Mouse (Mus musculus) hindbrain, embryonic 14.5 days (tissue): ENCODE measurements around the gene Ano3. TPM values are rescaled to one million over a fixed set of nuclear protein-coding genes. Genes with fewer than 3 reads are reported as not detected.

Experiments used
- ATAC-seq: fragments of 200-750 bp; cut with Nextera tagmentation; 2 replicates; pipeline ENCODE4 v1.8.0; 2017; ENCODE audit warnings: moderate number of reproducible peaks, mild to moderate bottlenecking, moderate TSS enrichment, moderate library complexity; ENCODE audit not compliant: low FRiP score
- DNase-seq: peaks from one replicate; pipeline ENCODE4 v3.0.0-alpha.2; 2015; ENCODE audit warnings: low spot score
- H3K27ac ChIP-seq: fragments of 300-500 bp; sonication (generic); 2 replicates; pipeline ENCODE4 v1.5.1; 2014; ENCODE audit warnings: mild to moderate bottlenecking, moderate library complexity
- H3K27me3 ChIP-seq: fragments of 300-500 bp; sonication (generic); 2 replicates; pipeline ENCODE4 v1.6.1; 2014; ENCODE audit warnings: mild to moderate bottlenecking, low read length, mixed read lengths; ENCODE audit not compliant: control insufficient read depth, insufficient read depth
- H3K36me3 ChIP-seq: fragments of 300-500 bp; sonication (generic); replicated peaks from 2 replicates; pipeline ENCODE4 v1.6.1; 2014; ENCODE audit not compliant: control insufficient read depth, insufficient read depth
- H3K4me1 ChIP-seq: fragments of 300-500 bp; sonication (generic); replicated peaks from 2 replicates; pipeline ENCODE4 v1.6.1; 2014; ENCODE audit warnings: antibody characterized with exemption, low read length, mixed read lengths; ENCODE audit not compliant: control insufficient read depth, insufficient read depth
- H3K4me2 ChIP-seq: fragments of 300-500 bp; sonication (generic); replicated peaks from 2 replicates; pipeline ENCODE4 v1.6.1; 2014; ENCODE audit warnings: mild to moderate bottlenecking, moderate library complexity
- H3K4me3 ChIP-seq: fragments of 300-500 bp; sonication (generic); replicated peaks from 2 replicates; pipeline ENCODE4 v1.5.1; 2014; ENCODE audit warnings: mild to moderate bottlenecking, low read length
- H3K9ac ChIP-seq: fragments of 300-500 bp; sonication (generic); 2 replicates; pipeline ENCODE4 v1.6.1; 2014
- H3K9me3 ChIP-seq: fragments of 300-500 bp; sonication (generic); 2 replicates; pipeline ENCODE4 v1.6.1; 2016; ENCODE audit warnings: low read length; ENCODE audit not compliant: control insufficient read depth
- WGBS: fragments of 180-500 bp; shearing (Covaris S2); extraction: QIAGEN DNeasy Blood & Tissue Kit; methylation state at CpG from one replicate; pipeline ENCODE4 v1.1.7; 2014; 5-methylcytosine and 5-hydroxymethylcytosine counted together
- polyA plus RNA-seq: library from polyadenylated mRNA; unstranded; fragments of >200 nt; fragmentation: Nextera tagmentation; extraction: Ambion mirVana; gene quantifications from 2 replicates; pipeline ENCODE4 v1.2.1, GENCODE M21; 2014

Gene Ano3
- polyA plus RNA-seq, 1 experiment from 2014 or later, result 0.79 TPM

DNA sequence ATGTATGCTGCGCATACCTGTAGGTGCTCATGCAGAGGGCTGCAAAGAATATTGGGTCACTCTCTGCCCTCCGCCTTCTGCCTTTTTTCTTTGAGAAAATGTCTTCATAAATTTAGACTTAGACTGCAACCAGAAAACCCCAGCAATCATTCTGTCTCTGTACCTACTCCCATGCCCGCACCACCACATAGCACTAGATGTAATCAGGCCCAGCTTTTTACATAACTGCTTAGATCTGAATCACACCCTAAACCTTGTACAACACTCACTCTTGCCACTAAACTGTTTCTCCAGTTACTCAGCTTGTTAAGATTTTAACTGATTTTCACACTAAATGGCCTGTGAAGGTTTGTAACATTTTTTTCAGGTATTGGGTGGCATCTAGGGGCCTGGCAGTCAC is 241.3 kb downstream of the Ano3 start:
- Histone ChIP-seq H3K36me3 (no peaks in the 10 kb centered on the region), H3K27ac (no peak overlapping the region), H3K4me3 (no peak overlapping the region), H3K27me3 (no peaks in the 10 kb centered on the region), H3K9ac (no peak overlapping the region), H3K9me3 (no peaks in the 10 kb centered on the region), H3K4me2 (no peak overlapping the region), H3K4me1 (no peaks in the 10 kb centered on the region)
- ATAC-seq (no peak), DNase-seq (no peak)
- 98% methylated on average over 3 of the region's 3 CpGs for WGBS

DNA sequence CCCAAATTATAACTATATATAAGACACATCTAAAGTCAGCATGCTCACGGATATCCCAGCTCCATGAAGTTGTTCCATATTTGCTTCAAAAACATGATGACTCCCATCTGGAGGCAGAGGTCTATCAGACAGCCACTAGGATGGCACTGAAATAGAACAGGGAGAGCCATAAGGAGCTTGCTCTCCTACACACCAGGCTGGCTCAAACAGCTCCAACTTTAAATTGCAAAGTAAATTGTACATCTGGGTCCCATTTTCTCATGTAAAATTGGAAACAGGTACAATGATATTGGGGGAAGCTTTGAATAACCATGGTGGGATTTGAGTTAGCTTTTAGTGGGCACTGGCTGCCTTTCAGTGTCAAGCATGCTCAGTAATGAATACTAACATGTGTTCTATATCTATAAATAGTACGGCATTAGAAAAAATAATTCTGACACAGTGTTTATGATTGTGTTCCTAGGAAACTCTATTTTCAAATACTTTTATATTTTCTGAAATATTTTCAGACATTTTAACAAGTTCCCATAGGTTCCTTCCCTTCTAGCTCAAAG is 279.6 kb downstream of the Ano3 start:
- ATAC-seq (no peak), DNase-seq (no peak)
- Histone ChIP-seq H3K4me2 (no peak overlapping the region), H3K27me3 (no peaks in the 10 kb centered on the region), H3K4me1 (no peaks in the 10 kb centered on the region), H3K9me3 (no peaks in the 10 kb centered on the region), H3K36me3 (no peaks in the 10 kb centered on the region), H3K27ac (no peak overlapping the region), H3K9ac (no peak overlapping the region), H3K4me3 (no peak overlapping the region)
- WGBS, result 87% methylated on average over 2 of the region's 2 CpGs

DNA sequence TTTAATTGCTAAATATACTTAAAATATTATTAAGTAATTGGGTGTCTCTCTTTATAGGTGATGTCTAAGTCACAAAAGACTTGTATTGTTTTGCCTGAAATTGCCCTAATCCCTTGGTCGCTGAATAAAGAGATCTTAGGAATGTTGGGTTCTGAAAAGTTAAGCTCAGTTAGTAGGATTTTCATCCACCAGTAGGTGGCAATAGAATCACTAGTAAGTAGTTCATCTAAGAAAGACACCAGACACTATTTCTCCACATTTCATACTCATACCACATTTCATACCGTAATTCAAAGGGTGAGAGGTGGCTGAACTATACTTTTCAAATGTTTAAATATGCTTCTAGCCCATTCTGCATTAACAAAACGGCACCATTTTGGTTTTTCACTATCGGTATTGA is 287.4 kb downstream of the Ano3 start:
- no peaks in the 10 kb centered on the region for H3K9me3 ChIP-seq
- H3K4me3 ChIP-seq, result no peak overlapping the region
- H3K27ac ChIP-seq, result no peak overlapping the region
- ATAC-seq, result no peak
- no peaks in the 10 kb centered on the region for H3K4me1 ChIP-seq
- DNase-seq, result peak; percentile 81
- H3K27me3 ChIP-seq, result no peaks in the 10 kb centered on the region
- no peak overlapping the region for H3K9ac ChIP-seq
- 46% methylated on average over 4 of the region's 4 CpGs for WGBS
- H3K36me3 ChIP-seq, result no peaks in the 10 kb centered on the region
- H3K4me2 ChIP-seq, result no peak overlapping the region

DNA sequence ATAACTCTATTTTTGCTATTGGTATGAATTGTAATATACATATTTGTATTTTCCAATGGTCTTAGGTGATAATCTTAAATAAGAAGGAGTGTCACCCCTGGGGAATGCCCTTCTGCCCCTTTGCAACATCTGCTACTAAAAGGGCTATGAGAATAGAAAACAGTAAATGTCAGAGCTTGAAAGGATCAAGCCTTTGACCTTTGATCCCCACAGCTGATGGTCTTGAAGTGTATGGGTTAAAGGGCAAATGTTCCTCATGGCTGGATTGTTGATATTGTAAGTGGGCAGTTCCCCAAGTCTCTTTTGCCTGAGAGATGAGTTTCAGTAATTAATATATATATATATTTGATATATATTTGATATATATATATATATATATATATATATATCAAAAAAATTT is 305.9 kb downstream of the Ano3 start:
- DNase-seq (no peak), ATAC-seq (no peak)
- Histone ChIP-seq H3K4me3 (no peak overlapping the region), H3K27ac (no peak overlapping the region), H3K9ac (no peak overlapping the region), H3K4me2 (no peak overlapping the region), H3K4me1 (no peaks in the 10 kb centered on the region), H3K36me3 (no peaks in the 10 kb centered on the region), H3K27me3 (no peaks in the 10 kb centered on the region), H3K9me3 (no peaks in the 10 kb centered on the region)

DNA sequence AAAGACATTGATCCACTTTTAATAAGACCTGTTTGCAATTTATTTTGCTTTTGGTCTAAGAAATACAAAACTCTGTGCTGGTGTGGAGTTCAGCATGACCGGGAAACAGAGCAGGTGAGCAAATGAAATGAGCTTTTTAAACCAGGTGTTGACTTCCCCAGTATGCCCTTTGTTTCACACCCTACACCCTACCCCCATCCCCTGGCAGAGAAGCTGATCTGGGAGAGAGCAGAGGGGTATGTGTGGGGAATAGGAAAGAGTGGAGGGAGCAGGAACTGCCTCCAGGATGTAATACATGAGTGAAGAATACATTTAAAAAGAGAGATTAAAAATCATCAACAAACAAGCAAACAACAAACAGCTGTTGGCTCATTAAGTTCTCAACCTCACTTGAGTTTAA is 306.4 kb downstream of the Ano3 start:
- 84% methylated on average over 1 of the region's 1 CpGs for WGBS
- Histone ChIP-seq H3K9me3 (no peaks in the 10 kb centered on the region), H3K27me3 (no peaks in the 10 kb centered on the region), H3K27ac (no peak overlapping the region), H3K9ac (no peak overlapping the region), H3K4me3 (no peak overlapping the region), H3K36me3 (no peaks in the 10 kb centered on the region), H3K4me2 (no peak overlapping the region), H3K4me1 (no peaks in the 10 kb centered on the region)
- ATAC-seq, result no peak
- DNase-seq, result no peak

Other genes with a start within 250 kb of the Ano3 start
- gene Muc15, start 229.6 kb downstream of the Ano3 start, polyA plus RNA-seq, result 0.05 TPM in 1 of 2 replicates, not detected in the other
- gene Gm13941, start 155.1 kb upstream of the Ano3 start, polyA plus RNA-seq, result not detected in 2 replicates
- not detected in 2 replicates for gene Gm15130, start 202.0 kb upstream of the Ano3 start, polyA plus RNA-seq